Mouse (Mus musculus) embryonic facial prominence, embryonic 13.5 days (tissue): ENCODE measurements around the gene Kctd19. TPM values are rescaled to one million over a fixed set of nuclear protein-coding genes. Genes with fewer than 3 reads are reported as not detected.

Experiments used
- ATAC-seq: fragments of 200-750 bp; cut with Nextera tagmentation; 2 replicates; pipeline ENCODE4 v1.8.0; 2017; ENCODE audit warnings: low read depth; ENCODE audit not compliant: insufficient number of reproducible peaks, insufficient read depth, low FRiP score, low TSS enrichment
- H3K27ac ChIP-seq: fragments of 300-500 bp; sonication (generic); 2 replicates; pipeline ENCODE4 v1.5.1; 2015; ENCODE audit warnings: moderate library complexity, mild to moderate bottlenecking, inconsistent platforms
- H3K27me3 ChIP-seq: fragments of 300-500 bp; sonication (generic); 2 replicates; pipeline ENCODE4 v1.6.1; 2015; ENCODE audit warnings: mild to moderate bottlenecking, inconsistent platforms
- H3K36me3 ChIP-seq: fragments of 300-500 bp; sonication (generic); 2 replicates; pipeline ENCODE4 v1.6.1; 2015; ENCODE audit warnings: mild to moderate bottlenecking, inconsistent platforms
- H3K4me1 ChIP-seq: fragments of 300-500 bp; sonication (generic); 2 replicates; pipeline ENCODE4 v1.6.1; 2015; ENCODE audit warnings: inconsistent platforms
- H3K4me2 ChIP-seq: fragments of 300-500 bp; sonication (generic); 2 replicates; pipeline ENCODE4 v1.6.1; 2015; ENCODE audit warnings: moderate library complexity, mild to moderate bottlenecking, inconsistent platforms
- H3K4me3 ChIP-seq: fragments of 300-500 bp; sonication (generic); 2 replicates; pipeline ENCODE4 v1.5.1; 2015; ENCODE audit warnings: mild to moderate bottlenecking, inconsistent platforms
- H3K9ac ChIP-seq: fragments of 300-500 bp; sonication (generic); 2 replicates; pipeline ENCODE4 v1.6.1; 2015; ENCODE audit warnings: mild to moderate bottlenecking, inconsistent platforms
- H3K9me3 ChIP-seq: fragments of 300-500 bp; sonication (generic); 2 replicates; pipeline ENCODE4 v1.6.1; 2016; ENCODE audit warnings: inconsistent platforms
- WGBS: fragments of 180-500 bp; shearing (Covaris S2); methylation state at CpG from one replicate; pipeline ENCODE4 v1.1.7; 2015; ENCODE audit warnings: mixed read lengths; 5-methylcytosine and 5-hydroxymethylcytosine counted together
- polyA plus RNA-seq: library from polyadenylated mRNA; unstranded; fragments of >200 nt; fragmentation: Nextera tagmentation; extraction: Ambion mirVana; gene quantifications from 2 replicates; pipeline ENCODE4 v1.2.1, GENCODE M21; 2015

Kctd19 gene
- polyA plus RNA-seq, 1 experiment from 2014 or later: not detected

GRCm38 (mm10) chr8:105442661-105443060 lies 29.4 kb upstream of the Kctd19 start:
- H3K36me3 ChIP-seq: no peaks in the 10 kb centered on the region
- no peak for ATAC-seq
- no peak overlapping the region for H3K4me3 ChIP-seq
- no peak overlapping the region for H3K4me2 ChIP-seq
- WGBS: 93% methylated on average over 5 of the region's 5 CpGs
- no peak overlapping the region for H3K9ac ChIP-seq
- H3K27ac ChIP-seq: no peak overlapping the region
- H3K9me3 ChIP-seq: no peaks in the 10 kb centered on the region
- peaks cover 13% of the 10 kb centered on the region for H3K27me3 ChIP-seq
- H3K4me1 ChIP-seq: peaks cover 8% of the 10 kb centered on the region

GRCm38 (mm10) chr8:105441433-105441832 lies 28.1 kb upstream of the Kctd19 start:
- H3K27ac ChIP-seq: no peak overlapping the region
- H3K4me1 ChIP-seq: peaks cover 8% of the 10 kb centered on the region
- no peak for ATAC-seq
- no peak overlapping the region for H3K4me2 ChIP-seq
- no peak overlapping the region for H3K4me3 ChIP-seq
- 11% methylated on average over 6 of the region's 6 CpGs for WGBS
- H3K9ac ChIP-seq: no peak overlapping the region
- H3K36me3 ChIP-seq: no peaks in the 10 kb centered on the region
- peaks cover 13% of the 10 kb centered on the region for H3K27me3 ChIP-seq
- no peaks in the 10 kb centered on the region for H3K9me3 ChIP-seq

GRCm38 (mm10) chr8:105438865-105439264 lies 25.6 kb upstream of the Kctd19 start:
- 0 out of 2 replicates have a peak, but pooled peaks cover 4% of the 10 kb centered on the region for H3K27me3 ChIP-seq
- no peak overlapping the region for H3K4me3 ChIP-seq
- 43% methylated on average over 5 of the region's 5 CpGs for WGBS
- H3K4me1 ChIP-seq: 0 out of 2 replicates have a peak, but pooled peaks cover under 1% of the 10 kb centered on the region
- H3K9me3 ChIP-seq: no peaks in the 10 kb centered on the region
- H3K4me2 ChIP-seq: no peak overlapping the region
- H3K36me3 ChIP-seq: no peaks in the 10 kb centered on the region
- no peak for ATAC-seq
- H3K9ac ChIP-seq: no peak overlapping the region
- no peak overlapping the region for H3K27ac ChIP-seq

- Histone ChIP-seq H3K9me3 (no peaks in the 10 kb centered on the region), H3K27ac (no peak overlapping the region), H3K4me2 (no peak overlapping the region), H3K36me3 (no peaks in the 10 kb centered on the region), H3K27me3 (no peaks in the 10 kb centered on the region), H3K9ac (no peak overlapping the region), H3K4me1 (peaks cover 9% of the 10 kb centered on the region; the same call in 1 of the 2 replicates), H3K4me3 (no peak overlapping the region)
- ATAC-seq: no peak
- WGBS: 85% methylated on average over 5 of the region's 5 CpGs
These were observed 23.9 kb upstream of the Kctd19 start for GRCm38 (mm10) chr8:105437078-105437748.

- Histone ChIP-seq H3K36me3 (no peaks in the 10 kb centered on the region), H3K27ac (no peak overlapping the region), H3K9ac (no peak overlapping the region), H3K27me3 (no peaks in the 10 kb centered on the region), H3K4me1 (peaks cover 9% of the 10 kb centered on the region; the same call in 1 of the 2 replicates), H3K4me3 (no peak overlapping the region), H3K4me2 (no peak overlapping the region), H3K9me3 (no peaks in the 10 kb centered on the region)
- WGBS: 68% methylated on average over 5 of the region's 5 CpGs
- ATAC-seq: no peak
These were observed 22.9 kb upstream of the Kctd19 start for GRCm38 (mm10) chr8:105436218-105436617.

- H3K27me3 ChIP-seq: no peaks in the 10 kb centered on the region
- 70% methylated on average over 5 of the region's 5 CpGs for WGBS
These were observed 20.8 kb upstream of the Kctd19 start for GRCm38 (mm10) chr8:105434136-105434535.

GRCm38 (mm10) chr8:105433511-105433910 lies 20.2 kb upstream of the Kctd19 start:
- WGBS: 43% methylated on average over 5 of the region's 5 CpGs
- Histone ChIP-seq H3K4me1 (peaks cover 9% of the 10 kb centered on the region; the same call in 1 of the 2 replicates), H3K27me3 (no peaks in the 10 kb centered on the region), H3K9me3 (no peaks in the 10 kb centered on the region), H3K4me2 (no peak overlapping the region), H3K36me3 (no peaks in the 10 kb centered on the region), H3K9ac (no peak overlapping the region), H3K4me3 (no peak overlapping the region), H3K27ac (no peak overlapping the region)
- no peak for ATAC-seq

More at GRCm38 (mm10) chr8:105434136-105434535, 20.8 kb upstream of the Kctd19 start:
- H3K9me3 ChIP-seq: no peaks in the 10 kb centered on the region
- H3K4me3 ChIP-seq: no peak overlapping the region
- H3K27ac ChIP-seq: no peak overlapping the region
- peaks cover 9% of the 10 kb centered on the region; the same call in 1 of the 2 replicates for H3K4me1 ChIP-seq
- H3K4me2 ChIP-seq: no peak overlapping the region
- H3K36me3 ChIP-seq: no peaks in the 10 kb centered on the region
- no peak overlapping the region for H3K9ac ChIP-seq
- ATAC-seq: no peak

GRCm38 (mm10) chr8:105433021-105433420 lies 19.7 kb upstream of the Kctd19 start:
- H3K27ac ChIP-seq: no peak overlapping the region
- no peak for ATAC-seq

GRCm38 (mm10) chr8:105431743-105432515 lies 18.6 kb upstream of the Kctd19 start:
- Histone ChIP-seq H3K9ac (no peak overlapping the region), H3K4me2 (no peak overlapping the region), H3K4me1 (peaks cover 9% of the 10 kb centered on the region; the same call in 1 of the 2 replicates), H3K27me3 (no peaks in the 10 kb centered on the region), H3K9me3 (no peaks in the 10 kb centered on the region), H3K4me3 (no peak overlapping the region), H3K27ac (no peak overlapping the region), H3K36me3 (no peaks in the 10 kb centered on the region)
- ATAC-seq: no peak
- WGBS: 50% methylated on average over 7 of the region's 7 CpGs

More at GRCm38 (mm10) chr8:105433021-105433420, 19.7 kb upstream of the Kctd19 start:
- Histone ChIP-seq H3K9me3 (no peaks in the 10 kb centered on the region), H3K4me3 (no peak overlapping the region), H3K36me3 (no peaks in the 10 kb centered on the region), H3K4me1 (peaks cover 9% of the 10 kb centered on the region; the same call in 1 of the 2 replicates), H3K9ac (no peak overlapping the region), H3K4me2 (no peak overlapping the region), H3K27me3 (no peaks in the 10 kb centered on the region)
- 37% methylated on average over 6 of the region's 6 CpGs for WGBS

- no peaks in the 10 kb centered on the region for H3K36me3 ChIP-seq
- no peak overlapping the region for H3K9ac ChIP-seq
- no peaks in the 10 kb centered on the region for H3K27me3 ChIP-seq
- ATAC-seq: no peak
- 76% methylated on average over 6 of the region's 6 CpGs for WGBS
- no peak overlapping the region for H3K4me3 ChIP-seq
- no peak overlapping the region for H3K4me2 ChIP-seq
- no peaks in the 10 kb centered on the region for H3K9me3 ChIP-seq
- H3K27ac ChIP-seq: no peak overlapping the region
- no peaks in the 10 kb centered on the region for H3K4me1 ChIP-seq
These were observed 13.6 kb upstream of the Kctd19 start for GRCm38 (mm10) chr8:105426878-105427277.

- 64% methylated on average over 1 of the region's 1 CpGs for WGBS
- Histone ChIP-seq H3K4me1 (no peaks in the 10 kb centered on the region), H3K27me3 (no peaks in the 10 kb centered on the region), H3K9ac (no peak overlapping the region), H3K4me2 (no peak overlapping the region), H3K27ac (no peak overlapping the region), H3K9me3 (no peaks in the 10 kb centered on the region), H3K36me3 (no peaks in the 10 kb centered on the region), H3K4me3 (no peak overlapping the region)
- no peak for ATAC-seq
These were observed 8.7 kb upstream of the Kctd19 start for GRCm38 (mm10) chr8:105422006-105422405.

- no peak for ATAC-seq
- Histone ChIP-seq H3K27ac (no peak overlapping the region), H3K9ac (no peak overlapping the region), H3K4me1 (no peaks in the 10 kb centered on the region), H3K9me3 (no peaks in the 10 kb centered on the region), H3K36me3 (no peaks in the 10 kb centered on the region), H3K4me3 (no peak overlapping the region), H3K4me2 (no peak overlapping the region), H3K27me3 (peaks cover 9% of the 10 kb centered on the region)
- 90% methylated on average over 4 of the region's 4 CpGs for WGBS
These were observed 6.5 kb upstream of the Kctd19 start for GRCm38 (mm10) chr8:105419800-105420199.
